Mouse (Mus musculus): ENCODE measurements at regions not wholly inside any gene's neighbourhood (a gene's known extent, or its start where the extent isn't known, plus 50 kb on each side); places are given as distances from the start of the nearest gene placed in this dataset.

DNA sequence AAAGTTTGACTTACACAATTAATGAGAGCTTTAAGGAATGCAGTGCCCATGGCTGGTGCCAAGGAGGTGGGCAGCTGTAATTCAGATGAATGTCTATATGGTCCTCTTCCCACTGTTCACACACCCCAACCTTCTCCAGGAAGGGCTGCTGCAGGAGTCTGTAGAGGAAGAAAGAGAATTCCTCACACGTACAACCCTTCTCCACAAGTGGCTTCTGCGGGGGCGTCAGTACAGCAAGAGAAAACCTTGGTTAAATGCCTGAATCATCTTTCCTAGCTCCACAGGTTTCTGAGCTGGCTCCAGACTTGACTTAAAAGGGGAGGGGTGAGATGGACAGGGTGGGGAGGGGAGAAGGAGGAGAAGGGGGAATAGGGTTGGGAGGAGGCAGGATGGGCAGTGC is 306.3 kb downstream of the Tbc1d1 start:
- DNase-seq, result no peak

DNA sequence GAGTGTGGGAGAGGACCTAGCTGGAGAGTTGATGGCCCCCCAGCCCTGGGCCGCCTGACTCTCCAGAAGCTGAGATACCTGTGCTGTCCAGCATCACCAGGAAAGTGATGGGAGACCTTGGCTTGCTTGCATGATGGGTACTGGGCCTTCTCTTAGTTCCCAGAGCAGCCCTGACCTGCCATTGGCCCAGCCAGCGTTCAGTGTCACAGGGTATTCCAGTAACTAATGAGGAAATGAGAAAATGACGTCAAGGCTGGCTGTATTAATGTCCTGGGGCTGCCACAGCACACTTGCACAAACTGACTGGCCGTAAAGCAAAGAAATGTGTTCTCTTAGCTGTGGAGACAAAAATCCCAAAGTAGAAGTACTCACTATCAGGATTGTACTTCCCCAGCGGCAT is 307.5 kb downstream of the Tbc1d1 start:
- DNase-seq, result no peak

DNA sequence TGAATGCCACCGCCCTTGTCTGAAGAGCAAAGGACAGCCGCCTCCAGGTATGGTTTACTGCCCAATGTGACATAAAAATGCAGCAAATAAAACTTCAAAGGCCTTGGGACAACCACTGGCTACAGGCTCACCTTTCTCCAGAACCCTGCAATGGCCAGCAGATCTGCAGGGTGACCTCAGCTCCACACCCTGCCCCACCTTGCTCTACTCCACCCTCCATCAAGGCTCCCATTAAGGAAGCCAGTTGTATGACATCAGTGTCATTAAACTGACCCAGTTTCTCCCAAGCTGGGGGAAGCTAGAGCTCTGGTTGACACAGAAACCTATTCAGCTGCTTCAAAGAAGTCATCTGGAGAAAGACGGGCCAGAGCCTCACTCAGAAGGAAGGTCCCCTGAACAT is 310.2 kb downstream of the Tbc1d1 start:
- no peak for DNase-seq

DNA sequence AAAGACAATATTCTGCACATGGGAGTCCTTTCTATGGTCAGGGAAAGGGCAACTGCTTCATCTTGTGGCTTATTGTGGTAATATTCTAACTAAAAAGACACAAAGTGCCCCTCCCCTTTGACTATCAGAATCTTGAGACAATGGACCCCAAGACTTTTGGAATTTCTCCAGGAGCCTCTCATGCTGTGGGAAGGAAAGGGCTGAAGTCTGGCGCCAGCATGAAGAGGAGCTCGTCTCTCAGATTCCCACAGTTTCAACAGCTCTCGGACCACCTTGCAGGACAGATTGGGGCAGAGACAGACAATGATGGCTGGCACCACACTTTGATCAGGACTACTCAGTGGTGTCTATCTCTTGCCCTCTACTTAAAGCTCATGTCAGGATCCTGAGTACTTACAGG is 311.8 kb downstream of the Tbc1d1 start:
- DNase-seq, result no peak

DNA sequence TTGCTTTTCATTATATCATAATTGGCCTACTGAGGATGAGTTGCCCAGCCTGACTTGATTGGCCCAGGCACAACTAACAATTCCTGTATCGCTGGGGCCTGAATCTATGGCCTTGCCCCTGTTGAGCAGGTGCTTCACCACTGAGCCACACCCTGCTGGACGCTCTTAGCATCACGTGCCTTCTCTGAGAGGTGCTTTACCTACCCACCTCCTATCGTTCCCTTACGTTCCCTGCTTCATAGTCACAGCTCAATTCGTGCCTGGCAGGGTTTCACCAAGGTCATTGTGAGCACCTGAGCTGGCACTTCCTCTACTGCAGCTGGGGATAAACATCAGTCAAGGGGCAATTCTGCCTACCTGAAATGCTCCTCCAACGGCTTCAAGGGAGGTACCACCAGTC is 312.2 kb downstream of the Tbc1d1 start:
- no peak for DNase-seq

DNA sequence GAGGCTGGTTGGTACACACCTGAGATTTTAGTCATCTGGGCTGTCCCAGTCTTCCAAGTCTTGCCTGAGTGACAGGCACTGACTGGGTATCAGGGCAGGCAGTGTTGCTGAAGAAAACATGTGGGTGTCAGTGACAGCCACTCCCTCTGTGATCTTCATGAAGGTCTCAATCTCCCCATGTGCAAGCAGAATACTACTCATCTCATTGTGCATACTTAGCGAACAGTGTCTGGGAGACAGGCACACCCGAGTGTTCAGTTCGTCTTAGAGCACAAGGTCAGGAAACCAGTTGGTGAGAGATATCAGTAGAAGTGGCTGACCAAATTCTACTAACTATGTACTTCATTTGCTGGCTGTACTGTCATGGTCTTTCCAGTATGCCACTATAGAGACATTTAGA is 315.9 kb downstream of the Tbc1d1 start:
- DNase-seq, result no peak

DNA sequence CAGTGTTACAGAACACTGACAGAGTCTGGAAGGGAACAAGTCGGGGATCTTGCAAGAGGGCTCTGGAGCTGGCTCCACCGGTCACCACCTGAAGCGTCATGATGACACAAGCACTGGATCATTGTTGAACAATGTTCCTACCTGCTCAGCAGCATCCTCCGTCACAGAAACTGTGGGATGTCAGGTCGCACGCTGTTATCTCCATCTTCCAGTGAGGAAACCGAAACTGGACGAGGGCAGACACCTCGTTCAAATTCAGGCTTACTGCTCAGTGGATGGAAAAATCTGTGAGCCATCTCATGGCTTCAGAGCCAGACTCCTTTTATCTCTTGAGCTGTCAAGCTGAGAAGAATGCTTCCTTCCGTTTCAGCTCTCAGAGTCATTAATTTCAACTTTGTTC is 316.3 kb downstream of the Tbc1d1 start:
- peak; percentile 32 for DNase-seq

DNA sequence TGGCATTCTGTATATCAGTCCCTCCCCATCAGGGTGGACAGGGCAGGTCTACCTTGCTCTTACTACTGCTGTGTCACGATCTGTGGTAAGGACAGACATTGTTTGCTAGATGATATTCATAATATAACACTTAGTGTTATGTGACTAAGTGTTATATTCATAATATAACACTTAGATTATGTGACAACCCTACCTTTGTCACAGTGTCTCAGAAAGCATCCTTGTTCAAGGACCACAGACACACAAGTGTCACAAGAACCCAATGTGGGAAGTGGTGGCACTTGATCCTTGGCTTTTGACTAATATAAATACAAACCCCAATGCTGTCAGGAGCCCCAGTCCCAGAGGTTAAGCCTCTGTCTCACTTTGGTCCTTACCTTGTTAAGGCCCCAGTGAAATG is 318.8 kb downstream of the Tbc1d1 start:
- no peak for DNase-seq

DNA sequence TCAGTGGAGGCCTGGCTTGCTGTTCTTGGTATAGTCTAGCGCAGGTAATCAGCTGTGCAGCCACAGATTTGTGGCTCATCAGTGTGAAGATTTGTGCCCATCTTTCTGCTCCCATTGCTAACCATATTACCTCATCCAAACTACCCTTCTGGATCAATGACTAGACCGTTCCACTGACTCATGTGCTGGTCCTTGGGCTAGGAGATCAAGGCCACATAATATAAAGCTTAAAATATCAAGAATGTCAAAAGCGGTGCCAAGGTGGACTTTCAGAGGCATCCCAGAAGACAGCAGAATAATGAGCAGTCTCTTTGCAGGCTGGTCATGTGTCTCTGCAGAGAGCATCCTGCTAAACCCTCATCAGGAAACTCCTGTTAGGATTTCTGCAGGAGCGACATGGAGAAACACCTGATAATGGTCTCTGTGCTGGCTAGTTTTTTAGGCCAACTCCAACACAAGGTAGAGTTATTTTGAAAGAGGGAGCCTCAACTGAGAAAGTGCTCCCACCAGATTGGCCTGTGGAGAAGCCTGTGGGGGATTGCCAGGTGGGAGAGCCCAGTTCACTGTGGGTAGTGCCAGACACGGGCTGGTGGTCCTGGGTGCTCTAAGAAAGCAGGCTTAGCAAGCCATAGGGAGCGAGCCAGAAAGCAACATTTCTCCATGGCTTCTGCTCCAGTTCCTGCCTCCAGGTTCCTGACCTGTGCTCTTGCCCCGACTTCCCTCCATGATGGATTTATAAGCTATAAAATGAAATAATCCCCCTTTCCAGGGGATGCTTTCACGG is 319.8 kb downstream of the Tbc1d1 start:
- DNase-seq, result peak; percentile 72

DNA sequence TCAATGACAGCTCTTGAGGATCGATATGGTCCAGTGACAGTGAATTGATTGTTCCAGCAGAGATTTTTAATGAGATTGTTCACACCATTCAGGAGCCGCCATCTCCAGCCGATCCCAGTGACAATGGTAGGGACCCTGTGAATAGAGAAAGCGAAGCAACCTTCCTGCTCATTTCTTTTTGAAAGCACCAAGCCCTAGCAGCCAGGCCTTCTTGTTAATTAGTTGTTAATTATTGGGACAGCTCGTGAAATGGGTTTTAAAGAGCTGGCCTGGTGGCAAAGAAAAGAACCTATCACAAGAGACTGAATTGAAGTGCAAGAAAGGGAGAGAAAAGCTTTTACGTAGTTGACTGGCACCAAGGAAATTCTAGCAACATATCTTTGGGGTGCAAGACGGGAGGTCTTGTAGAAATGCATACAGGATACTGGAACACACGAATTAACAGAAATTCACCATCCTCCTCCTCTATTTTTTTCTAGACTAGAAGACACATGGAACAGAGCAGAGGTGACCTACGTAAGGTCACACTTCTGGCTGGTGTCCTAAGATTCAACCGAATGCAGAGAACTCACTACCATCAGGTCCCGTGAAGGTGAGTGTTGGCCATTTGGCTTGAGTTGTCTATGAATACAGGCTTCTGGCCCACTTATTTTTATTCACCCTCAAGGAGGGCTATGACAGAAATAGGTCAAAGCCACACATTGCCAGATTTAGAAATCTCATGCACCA is 320.7 kb downstream of the Tbc1d1 start:
- DNase-seq, result no peak

DNA sequence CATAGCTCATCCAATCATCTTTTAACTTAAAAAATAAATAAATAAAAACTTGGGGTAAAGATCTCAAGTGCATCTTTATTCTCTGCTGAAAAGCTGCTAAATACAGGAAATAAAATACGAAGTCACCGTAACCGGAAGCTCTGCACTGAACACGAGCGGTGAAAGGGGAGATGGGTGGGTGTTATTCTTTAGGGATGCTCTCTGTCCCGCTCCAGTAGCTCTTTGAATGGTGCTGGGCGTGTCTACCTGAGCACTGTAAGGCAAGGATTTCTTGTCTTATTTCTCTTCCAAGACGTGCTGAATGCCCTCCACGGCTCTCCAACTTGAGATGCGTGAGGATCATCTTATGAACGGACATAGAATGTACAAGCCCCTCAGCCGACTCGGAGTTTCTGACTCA is 322.0 kb downstream of the Tbc1d1 start:
- DNase-seq, result no peak

DNA sequence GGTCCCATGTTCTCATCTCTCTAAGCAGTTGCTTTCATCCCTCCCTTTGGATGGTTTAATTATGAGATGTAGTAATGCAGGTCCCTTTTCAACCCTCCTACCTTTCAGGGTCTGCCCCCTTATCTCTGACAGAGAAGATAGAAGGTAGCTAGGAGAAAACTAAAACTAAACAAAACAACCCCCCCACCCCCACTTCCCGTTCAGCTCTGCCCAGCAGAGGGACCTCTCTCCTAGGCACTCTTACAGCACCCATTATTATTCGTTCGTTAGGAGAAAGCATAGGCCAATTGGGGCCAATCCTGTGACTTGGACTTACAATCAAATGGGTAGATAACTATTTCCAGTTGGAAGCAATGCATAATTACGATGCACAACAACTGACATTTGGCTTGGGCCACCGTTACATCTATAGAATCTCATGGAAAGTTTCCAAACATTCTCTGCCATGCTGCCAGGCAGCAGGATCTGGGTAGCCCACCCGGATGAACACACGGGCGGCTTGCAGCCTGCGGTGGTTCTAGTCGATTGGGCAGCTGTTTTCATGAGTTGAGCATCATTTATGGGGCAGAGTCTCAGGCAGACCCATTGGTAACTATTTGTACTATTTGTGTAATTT is 322.6 kb downstream of the Tbc1d1 start:
- no peak for DNase-seq

DNA sequence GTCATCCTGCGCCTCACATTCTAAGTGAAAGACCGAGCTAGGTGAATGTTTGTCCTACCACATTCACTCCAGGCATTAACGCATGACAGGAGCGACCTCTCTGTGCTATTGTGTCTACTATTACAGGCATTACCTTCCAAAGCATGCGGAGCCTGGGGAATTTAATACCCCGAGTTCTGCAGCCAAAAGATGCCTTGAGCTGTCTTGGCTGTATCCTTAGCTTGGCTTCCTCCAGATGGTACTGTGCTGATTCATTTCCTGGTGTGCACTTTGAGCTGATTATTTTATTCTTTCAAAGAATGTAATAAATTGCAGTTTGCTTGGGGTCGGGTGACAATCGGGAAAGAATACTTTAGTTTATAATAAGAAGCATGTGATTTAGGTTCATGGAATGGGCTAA is 323.2 kb downstream of the Tbc1d1 start:
- DNase-seq, result no peak

DNA sequence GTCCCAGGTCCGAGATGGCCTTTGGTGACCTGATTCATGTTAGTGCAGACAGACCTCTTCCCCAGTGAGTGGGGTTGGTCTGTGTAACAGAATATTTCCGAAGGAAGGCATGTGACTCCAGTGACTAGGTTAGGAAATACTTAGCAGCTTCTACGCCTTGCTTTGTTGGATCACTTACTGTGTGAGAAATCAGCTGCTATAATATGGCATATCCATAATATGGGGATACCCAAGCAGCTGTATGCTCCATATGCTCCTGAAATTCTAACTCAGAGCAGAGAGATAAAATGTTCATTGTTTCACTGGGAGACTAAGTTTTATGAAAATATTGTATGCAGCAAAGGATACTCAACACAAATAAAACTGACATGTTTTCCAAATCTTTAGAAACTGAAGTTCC is 318.1 kb upstream of the Klf3 start:
- no peak for DNase-seq

DNA sequence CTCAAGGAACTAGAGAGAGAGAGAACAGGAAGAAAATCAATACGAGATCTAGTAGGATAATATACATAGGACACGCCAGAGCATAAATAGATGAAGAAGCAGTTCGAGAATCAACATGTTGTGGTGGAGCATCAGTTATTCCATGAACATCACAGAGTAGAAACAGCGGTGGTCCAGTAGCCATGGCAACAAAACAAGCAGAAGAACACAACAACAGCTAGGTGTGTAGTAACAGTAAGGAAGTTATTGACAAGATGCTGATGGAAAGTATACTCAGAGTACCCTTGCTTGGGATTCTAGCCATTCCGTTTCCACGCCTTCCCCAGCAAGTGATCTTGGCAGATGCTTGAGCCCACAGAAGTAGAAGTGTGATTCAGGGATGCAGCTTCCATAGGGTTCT is 317.3 kb upstream of the Klf3 start:
- no peak for DNase-seq

DNA sequence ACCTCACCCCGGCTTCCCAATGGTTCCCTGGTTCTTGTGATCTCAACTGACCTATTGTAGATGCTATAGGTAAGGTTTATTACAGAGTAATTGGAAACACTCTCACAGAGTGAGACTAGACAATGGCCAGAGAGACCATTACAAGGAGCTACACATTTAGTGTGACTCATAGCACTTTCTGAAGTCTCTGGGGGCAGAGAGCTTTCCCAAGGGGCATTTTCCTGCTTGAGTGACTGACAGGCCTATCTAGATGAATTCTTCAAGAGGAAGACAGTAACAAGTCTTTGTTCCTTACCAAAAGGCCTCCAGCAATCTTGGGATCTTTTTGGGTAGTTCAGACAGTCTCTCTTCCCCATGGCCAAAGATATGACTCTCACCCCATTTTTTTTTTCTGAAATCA is 316.4 kb upstream of the Klf3 start:
- DNase-seq, result no peak

DNA sequence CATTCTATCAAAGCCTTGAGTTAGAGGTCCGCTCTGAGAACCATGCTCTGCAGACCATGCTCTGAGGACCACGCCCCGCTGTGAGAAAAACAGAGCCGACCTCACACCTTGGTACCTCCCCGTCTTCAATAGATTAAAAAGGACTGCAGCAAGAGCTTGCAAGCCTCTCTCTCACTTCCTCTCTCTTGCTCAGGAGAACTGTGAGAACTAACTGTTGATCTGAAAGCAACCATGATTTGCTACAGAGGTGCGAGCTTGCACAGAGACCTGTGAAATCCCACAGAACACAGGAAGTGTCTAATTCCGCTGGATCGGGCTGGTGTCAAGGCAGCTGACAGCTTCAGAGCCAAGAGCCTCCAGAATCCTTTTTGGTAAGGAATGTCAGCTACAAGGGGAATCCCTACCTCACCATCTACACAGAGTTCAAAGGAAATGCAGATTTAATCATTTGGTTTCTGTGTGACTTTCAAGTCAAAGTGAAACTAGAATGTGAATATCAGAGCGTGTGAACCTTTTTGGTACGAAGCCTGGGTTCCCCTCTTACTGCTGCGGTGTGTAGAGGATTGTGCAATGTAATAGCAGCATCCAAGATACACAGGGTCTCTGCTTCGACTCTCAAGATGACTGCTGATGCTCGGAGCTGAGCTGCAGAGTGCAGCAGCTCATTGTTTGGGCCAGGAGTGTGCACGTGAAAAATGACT is 315.3 kb upstream of the Klf3 start:
- no peak for DNase-seq

DNA sequence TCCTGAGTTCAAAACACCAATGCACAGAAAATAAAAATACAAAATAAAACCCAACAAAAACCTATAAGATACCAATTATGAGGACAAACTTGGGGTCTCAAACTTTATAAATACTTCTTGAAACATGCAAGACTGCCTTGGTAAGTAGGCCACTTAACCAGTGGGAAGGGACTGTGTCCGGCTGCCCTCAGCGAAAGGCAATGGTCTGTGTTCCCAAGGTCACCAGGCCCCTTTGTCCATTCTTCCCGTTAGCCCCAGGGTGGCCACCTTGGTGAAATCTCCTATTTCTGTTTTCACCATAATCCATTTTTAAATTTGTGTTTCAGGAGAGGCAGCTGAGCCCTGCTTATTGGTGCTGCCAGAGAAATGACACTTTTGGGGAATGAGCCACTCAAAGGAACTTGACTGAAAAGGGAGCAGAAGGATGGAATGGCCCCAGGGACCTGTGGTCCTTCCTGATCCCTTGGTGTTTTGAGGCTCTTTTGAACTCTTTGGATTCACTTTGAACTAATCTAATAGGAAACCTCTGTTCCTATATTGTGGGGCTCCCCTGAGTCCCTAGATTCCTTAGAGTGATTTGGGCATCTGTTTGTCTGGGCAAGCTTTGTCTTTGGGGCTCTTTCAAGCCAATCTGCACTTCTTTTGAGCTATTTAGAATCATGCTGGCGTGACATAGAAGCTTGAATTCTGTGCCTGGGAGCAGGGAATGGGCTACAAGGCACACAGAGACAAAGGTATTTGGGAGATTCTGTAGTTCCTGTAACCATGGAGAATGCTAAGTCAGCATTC is 313.3 kb upstream of the Klf3 start:
- DNase-seq, result no peak

DNA sequence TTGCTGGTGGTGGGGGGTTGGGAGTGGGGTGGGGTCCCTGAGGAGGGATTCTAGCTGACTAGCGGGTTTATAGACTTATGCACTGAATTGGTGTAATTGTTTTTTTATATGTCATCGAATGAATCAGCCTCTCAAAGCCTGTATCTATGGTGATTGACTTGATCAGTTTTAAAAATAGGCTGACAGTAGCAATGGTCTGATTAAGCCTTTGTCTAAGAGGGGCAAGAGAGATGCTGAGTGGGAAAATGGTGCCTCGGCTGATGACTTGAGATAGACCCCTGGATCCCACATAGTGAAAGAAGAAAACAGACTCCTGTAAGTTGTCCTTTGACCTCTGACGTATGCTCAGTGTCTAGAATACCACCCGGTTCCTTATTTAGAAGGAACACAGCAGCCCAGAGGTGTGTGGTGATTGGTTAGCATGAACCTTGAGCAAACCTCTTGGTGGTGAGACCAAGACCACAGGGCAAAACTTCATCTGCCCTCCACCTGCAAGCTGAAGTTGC is 312.7 kb upstream of the Klf3 start:
- DNase-seq, result no peak

DNA sequence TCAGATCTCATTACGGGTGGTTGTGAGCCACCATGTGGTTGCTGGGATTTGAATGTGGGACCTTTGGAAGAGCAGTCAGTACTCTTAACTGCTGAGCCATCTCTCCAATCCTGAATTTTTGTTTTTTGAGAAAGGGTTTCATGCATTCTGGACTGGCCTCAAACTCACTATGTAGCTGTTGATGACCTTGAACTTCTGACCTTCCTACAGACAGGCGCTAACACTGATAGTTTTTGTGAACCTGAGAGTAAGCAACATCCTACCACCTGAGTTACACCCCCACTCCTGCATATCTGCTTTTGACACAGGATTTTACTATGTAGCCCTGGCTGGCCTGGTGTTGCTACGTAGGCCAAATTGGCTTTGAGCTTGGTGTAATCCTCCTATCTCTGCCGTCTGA is 308.8 kb upstream of the Klf3 start:
- DNase-seq, result no peak

DNA sequence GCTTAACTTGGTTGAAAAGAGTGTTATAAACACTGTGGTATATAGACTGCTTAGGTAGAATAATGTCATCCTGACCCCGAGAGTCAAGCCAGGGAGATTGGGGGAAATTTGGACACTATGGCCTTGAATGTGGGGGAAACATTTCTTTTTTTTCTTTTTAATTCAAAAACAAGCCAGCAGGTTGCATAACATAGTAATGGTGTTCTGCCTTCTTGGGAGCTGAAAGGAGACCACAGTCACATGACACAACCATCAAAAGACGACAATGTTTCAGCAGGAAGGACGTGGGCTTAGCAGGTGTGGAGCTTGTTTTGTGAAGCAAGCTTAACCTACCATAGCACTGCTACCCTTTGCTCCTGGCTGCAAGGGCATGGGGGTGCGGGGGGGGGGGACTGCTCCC is 306.3 kb upstream of the Klf3 start:
- DNase-seq, result no peak

DNA sequence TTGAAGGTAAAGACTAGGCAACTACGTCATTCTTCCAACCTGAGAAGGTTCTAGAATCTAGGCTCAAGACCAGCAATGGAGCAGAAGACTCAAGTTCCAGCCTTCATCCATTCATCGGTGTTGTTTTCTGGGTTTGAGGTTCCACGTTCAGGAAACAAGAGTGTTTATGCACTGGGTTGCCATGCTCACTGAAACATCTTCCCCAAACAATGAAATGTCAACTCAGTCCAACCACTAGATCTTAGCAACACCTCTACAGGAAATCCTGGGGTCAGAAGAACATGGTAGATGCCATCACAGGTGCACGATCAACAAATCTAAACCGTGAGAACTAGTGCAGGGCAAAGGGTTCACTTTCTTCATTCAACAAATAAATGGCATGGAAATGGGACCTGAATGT is 304.8 kb upstream of the Klf3 start:
- DNase-seq, result no peak
